Mouse (Mus musculus) hindbrain, embryonic 11.5 days (tissue): ENCODE data around the gene Esp15. TPM values are rescaled to one million over a fixed set of nuclear protein-coding genes. Genes with fewer than 3 reads are reported as not detected.
"Not testable (repeated sequence)": the region's sequence is repeated elsewhere in the genome, so short reads cannot be mapped to it uniquely, and the experiment has no call there.

Source experiments
- ATAC-seq: fragments of 200-750 bp; cut with Nextera tagmentation; 2 replicates; pipeline ENCODE4 v1.8.0; 2017; ENCODE audit warnings: mild to moderate bottlenecking, moderate TSS enrichment, moderate library complexity; ENCODE audit not compliant: low FRiP score
- DNase-seq: peaks from one replicate; pipeline ENCODE4 v3.0.0-alpha.2; 2015; ENCODE audit warnings: low spot score
- H3K27ac ChIP-seq: fragments of 300-500 bp; sonication (generic); 2 replicates; pipeline ENCODE4 v1.5.1; 2014; ENCODE audit warnings: mild to moderate bottlenecking, low read depth, low read length
- H3K27me3 ChIP-seq: fragments of 300-500 bp; sonication (generic); 2 replicates; pipeline ENCODE4 v1.6.1; 2014; ENCODE audit warnings: mild to moderate bottlenecking, low read length, moderate library complexity, mixed read lengths; ENCODE audit not compliant: control insufficient read depth, insufficient read depth
- H3K36me3 ChIP-seq: fragments of 300-500 bp; sonication (generic); 2 replicates; pipeline ENCODE4 v1.6.1; 2014; ENCODE audit warnings: mild to moderate bottlenecking, low read length, moderate library complexity, mixed read lengths; ENCODE audit not compliant: control insufficient read depth, insufficient read depth
- H3K4me1 ChIP-seq: fragments of 300-500 bp; sonication (generic); replicated peaks from 2 replicates; pipeline ENCODE4 v1.6.1; 2014; ENCODE audit warnings: low read length, mixed read lengths; ENCODE audit not compliant: control insufficient read depth, insufficient read depth
- H3K4me2 ChIP-seq: fragments of 300-500 bp; sonication (generic); replicated peaks from 2 replicates; pipeline ENCODE4 v1.6.1; 2014; ENCODE audit warnings: mild to moderate bottlenecking, low read depth, low read length
- H3K4me3 ChIP-seq: fragments of 300-500 bp; sonication (generic); 2 replicates; pipeline ENCODE4 v1.5.1; 2014; ENCODE audit warnings: low read depth, low read length
- H3K9ac ChIP-seq: fragments of 300-500 bp; sonication (generic); 2 replicates; pipeline ENCODE4 v1.6.1; 2014; ENCODE audit warnings: low read depth, low read length
- H3K9me3 ChIP-seq: fragments of 300-500 bp; sonication (generic); 2 replicates; pipeline ENCODE4 v1.6.1; 2016; ENCODE audit warnings: low read length; ENCODE audit not compliant: control insufficient read depth
- WGBS: fragments of 180-500 bp; shearing (Covaris S2); extraction: QIAGEN DNeasy Blood & Tissue Kit; methylation state at CpG from one replicate; pipeline ENCODE4 v1.1.7; 2014; 5-methylcytosine and 5-hydroxymethylcytosine counted together
- polyA plus RNA-seq: library from polyadenylated mRNA; unstranded; fragments of >200 nt; fragmentation: Nextera tagmentation; extraction: Ambion mirVana; gene quantifications from 2 replicates; pipeline ENCODE4 v1.2.1, GENCODE M21; 2014

Gene Esp15
- polyA plus RNA-seq = not detected in 2 replicates

- not testable (repeated sequence) for H3K4me1 ChIP-seq, H3K36me3 ChIP-seq, ATAC-seq, H3K9ac ChIP-seq, H3K4me2 ChIP-seq, H3K4me3 ChIP-seq, H3K27me3 ChIP-seq, DNase-seq, H3K9me3 ChIP-seq, H3K27ac ChIP-seq
- WGBS = 79% methylated on average over 6 of the region's 6 CpGs
These were observed at the start of gene Esp15 for GRCm38 (mm10) chr17:39640654-39641053. Esp15 (plus strand) TSS chr17:39640954.

- Histone ChIP-seq H3K36me3 (no peaks in the 10 kb centered on the region), H3K27ac (no peak overlapping the region), H3K4me2 (no peak overlapping the region), H3K9ac (no peak overlapping the region), H3K27me3 (no peaks in the 10 kb centered on the region), H3K4me3 (no peak overlapping the region), H3K4me1 (no peaks in the 10 kb centered on the region), H3K9me3 (no peaks in the 10 kb centered on the region)
- no peak for DNase-seq
- WGBS = 61% methylated on average over 1 of the region's 1 CpGs
- ATAC-seq = no peak
These were observed 49.2 kb upstream of the Esp15 start for GRCm38 (mm10) chr17:39591550-39591949.

Other genes starting within 250 kb of the Esp15 start
- gene Esp18, start 234.6 kb upstream of the Esp15 start, polyA plus RNA-seq = not detected in 2 replicates
- not detected in 2 replicates for gene Esp16, start 104.8 kb upstream of the Esp15 start, polyA plus RNA-seq